ENCODE assay signal across 12 mouse cellular contexts in the genomic region with DNA sequence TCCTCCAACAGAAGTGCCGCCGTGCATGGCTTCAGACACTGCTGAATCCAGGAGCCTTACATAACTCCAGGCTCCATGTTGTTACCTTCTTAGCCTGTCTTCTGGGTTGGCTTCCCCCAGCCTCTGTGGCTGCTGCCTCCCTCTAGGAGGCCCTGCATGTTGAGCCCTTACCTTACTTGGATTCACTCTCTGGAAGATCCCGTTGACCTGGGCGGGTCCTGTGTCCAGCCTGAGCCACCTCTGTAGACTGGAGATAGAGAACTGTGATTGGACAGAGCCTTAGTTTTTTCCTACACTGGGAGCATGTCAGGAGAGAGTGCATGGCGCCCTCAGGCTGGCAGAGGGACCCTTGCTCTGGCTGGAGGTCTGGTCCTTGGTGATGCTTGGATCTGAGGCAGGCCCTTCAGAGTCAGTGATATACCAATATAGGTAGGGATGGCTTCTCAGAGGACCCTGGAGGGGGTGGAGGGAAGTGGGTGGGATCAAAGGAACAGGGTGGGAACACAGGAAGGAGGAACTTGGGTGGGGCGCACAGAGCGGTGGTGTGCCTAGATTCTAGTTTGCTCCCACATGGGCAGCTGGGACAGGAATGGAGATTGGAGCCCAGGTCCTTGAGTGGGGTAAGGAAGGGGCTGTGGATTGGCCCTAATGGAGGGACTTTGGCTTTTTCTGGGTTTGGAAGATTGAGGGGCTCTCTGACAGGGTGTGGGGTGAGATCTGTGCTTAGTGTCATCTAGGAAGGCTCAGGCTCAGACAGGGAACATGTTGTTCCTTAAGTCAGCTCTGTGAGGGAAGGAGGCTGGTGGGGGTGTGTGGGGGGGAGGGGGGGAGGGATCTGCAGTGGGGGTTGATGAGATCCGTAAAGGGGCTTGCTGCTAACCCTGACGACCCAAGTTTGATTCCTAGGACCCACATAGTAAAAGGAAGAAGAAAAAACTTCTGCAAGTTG. TPM values are rescaled to one million over a fixed set of nuclear protein-coding genes. Genes with fewer than 3 reads are reported as not detected.
A peak's percentile ranks its signal among the peaks of the same experiment; 100 is the strongest.
DNase-seq lines count a peak whose midpoint lies in the region; ATAC-seq and TF ChIP-seq lines count a peak whose summit lies in the region.
"Had no signal": no experiment of that assay in that cellular context is flagged by ENCODE, and none has a peak within 500 bp of the region (broad histone marks: within the 10 kb centered on the region; RNA-seq: fewer than 3 reads in every experiment).

No protein-coding gene starts in this region.

- peaks cover 6% of the 10 kb centered on the region for H3K4me1 ChIP-seq in cortical plate, adult 2 months (ENCODE audit: control insufficient read depth, insufficient read depth, low read length)
- peaks cover 37% of the 10 kb centered on the region for H3K4me1 ChIP-seq in heart, postnatal 0 days (ENCODE audit: control insufficient read depth, insufficient read depth)
- H3K4me1 ChIP-seq in forebrain, embryonic 14.5 days (ENCODE audit: control insufficient read depth, insufficient read depth, low read length): no peaks in the 10 kb centered on the region
- H3K4me1 ChIP-seq: midbrain, embryonic 15.5 days had no signal

- no peak for TF ChIP-seq CTCF in layer of hippocampus, adult 2 months (conservative IDR thresholded peaks at IDR 0.05)
- TF ChIP-seq CTCF in cortical plate, adult 2 months (IDR thresholded peaks at IDR 0.05; ENCODE audit: extremely low read depth, insufficient read depth, low read length): no peak
- no peak for TF ChIP-seq CTCF in heart, postnatal 0 days (IDR thresholded peaks at IDR 0.05; ENCODE audit: low read depth)

- H3K36me3 ChIP-seq in heart, postnatal 0 days (replicated peaks; ENCODE audit: control insufficient read depth, insufficient read depth, low read length): no peaks in the 10 kb centered on the region
- H3K36me3 ChIP-seq in forebrain, embryonic 14.5 days (ENCODE audit: control insufficient read depth, insufficient read depth, low read length): no peaks in the 10 kb centered on the region
- H3K36me3 ChIP-seq: midbrain, embryonic 15.5 days had no signal

- 68% methylated on average over 9 of the region's 9 CpGs for WGBS in heart, postnatal 0 days
- WGBS in forebrain, embryonic 14.5 days: 86% methylated on average over 9 of the region's 9 CpGs

- H3K27ac ChIP-seq in layer of hippocampus, adult 2 months: peak overlapping the region; percentile 74; the same call in 1 of the 2 replicates
- 0 out of 2 replicates have a peak overlapping the region, but pooled peaks have one; percentile 10 for H3K27ac ChIP-seq in cortical plate, adult 2 months (ENCODE audit: insufficient read depth, low read length)
- H3K27ac ChIP-seq in heart, postnatal 0 days (ENCODE audit: low read depth): peak overlapping the region; percentile 76
- H3K27ac ChIP-seq in forebrain, embryonic 14.5 days (ENCODE audit: low read depth, low read length): no peak overlapping the region
- H3K27ac ChIP-seq: forebrain, embryonic 13.5 days; midbrain, embryonic 15.5 days had no signal

- H3K27me3 ChIP-seq in heart, postnatal 0 days (ENCODE audit: control insufficient read depth, insufficient read depth, low read length): no peaks in the 10 kb centered on the region
- H3K27me3 ChIP-seq in forebrain, embryonic 14.5 days (replicated peaks; ENCODE audit: control insufficient read depth, insufficient read depth, low read length): no peaks in the 10 kb centered on the region
- H3K27me3 ChIP-seq: forebrain, embryonic 13.5 days; midbrain, embryonic 15.5 days; Patski had no signal

- H3K4me2 ChIP-seq in heart, postnatal 0 days (ENCODE audit: low read depth, low read length): peak overlapping the region; percentile 49; the same call in 1 of the 2 replicates
- no peak overlapping the region for H3K4me2 ChIP-seq in forebrain, embryonic 14.5 days (ENCODE audit: low read length)
- H3K4me2 ChIP-seq: forebrain, embryonic 13.5 days; midbrain, embryonic 15.5 days had no signal

- DNase-seq in layer of hippocampus, adult 2 months (ENCODE audit: low spot score in 2 of 2): no peak
- no peak for DNase-seq in layer of hippocampus, postnatal 36 days
- DNase-seq in heart, postnatal 0 days (ENCODE audit: low spot score): no peak
- DNase-seq in lung, postnatal 10 days: peak; percentile 73
- DNase-seq in cerebellum, postnatal 25 days: no peak
- no peak for DNase-seq in forebrain, embryonic 14.5 days (ENCODE audit: low spot score)
- no peak for DNase-seq in urinary bladder, postnatal 4 days (ENCODE audit: low spot score in 2 of 2)
- DNase-seq: embryo, embryonic 11 days had no signal

- no peak overlapping the region for H3K4me3 ChIP-seq in layer of hippocampus, adult 2 months
- no peak overlapping the region for H3K4me3 ChIP-seq in cortical plate, adult 2 months (ENCODE audit: insufficient read depth, low read length)
- H3K4me3 ChIP-seq in heart, postnatal 0 days (ENCODE audit: low read depth, low read length): peak overlapping the region; percentile 29
- no peak overlapping the region for H3K4me3 ChIP-seq in forebrain, embryonic 14.5 days (ENCODE audit: low read depth, low read length)
- H3K4me3 ChIP-seq: forebrain, embryonic 13.5 days; midbrain, embryonic 15.5 days had no signal

- 0 out of 2 replicates have a peak, but pooled peaks have one; percentile 22 for ATAC-seq in heart, postnatal 0 days (ENCODE audit: insufficient read depth, low read depth)
- no peak for ATAC-seq in forebrain, embryonic 14.5 days
- ATAC-seq: forebrain, embryonic 13.5 days; midbrain, embryonic 15.5 days; Patski had no signal

- H3K9me3 ChIP-seq in heart, postnatal 0 days (replicated peaks; ENCODE audit: control insufficient read depth, low read length): no peaks in the 10 kb centered on the region
- no peaks in the 10 kb centered on the region for H3K9me3 ChIP-seq in forebrain, embryonic 14.5 days (replicated peaks; ENCODE audit: control insufficient read depth, low read length)
- H3K9me3 ChIP-seq: forebrain, embryonic 13.5 days; midbrain, embryonic 15.5 days had no signal

- TF ChIP-seq EP300 in heart, postnatal 0 days (IDR thresholded peaks at IDR 0.05; ENCODE audit: low read depth): no peak

- TF ChIP-seq POLR2A in cortical plate, adult 2 months (IDR thresholded peaks at IDR 0.05; ENCODE audit: extremely low read depth, insufficient read depth, low read length): no peak

- H3K9ac ChIP-seq in heart, postnatal 0 days (replicated peaks; ENCODE audit: low read depth, low read length): peak overlapping the region; percentile 20; the same call in 1 of the 2 replicates
- no peak overlapping the region for H3K9ac ChIP-seq in forebrain, embryonic 14.5 days (ENCODE audit: low read length)
- H3K9ac ChIP-seq: forebrain, embryonic 13.5 days; midbrain, embryonic 15.5 days had no signal

RNA-seq across cellular contexts. Expression of a gene that starts 12.0 kb away (rescaled TPM):
- total RNA-seq in layer of hippocampus, adult 2 months (2021): 10 to 100 TPM; 45.3 to 45.4 TPM
- 10 to 100 TPM; 37.1 to 43.4 TPM for total RNA-seq in layer of hippocampus, postnatal 36 days (2021)
- polyA plus RNA-seq in cortical plate, adult 2 months (2012; rRNA removed): 31.4 and 35.4 TPM in 2 replicates
- total RNA-seq in heart, postnatal 0 days (2014; rRNA removed; ENCODE audit: low replicate concordance): 86.1 and 96.0 TPM in 2 replicates
- 42.9 and 43.8 TPM in 2 replicates for polyA plus RNA-seq in heart, postnatal 0 days (2015; fragmentation: Nextera tagmentation; extraction: Ambion mirVana)
- polyA plus RNA-seq in forebrain, embryonic 14.5 days (2014; fragmentation: Nextera tagmentation; extraction: Ambion mirVana): 29.5 and 30.6 TPM in 2 replicates

RNA-seq across cellular contexts. Expression of a gene that starts 32.9 kb away (rescaled TPM):
- total RNA-seq in layer of hippocampus, adult 2 months (2021): 1 to 10 TPM; 6.4 to 7.8 TPM
- total RNA-seq in layer of hippocampus, postnatal 36 days (2021): 1 to 10 TPM; 4.9 to 6.6 TPM
- polyA plus RNA-seq in cortical plate, adult 2 months (2012; rRNA removed): 7.5 and 8.2 TPM in 2 replicates
- not detected in 2 replicates for total RNA-seq in heart, postnatal 0 days (2014; rRNA removed; ENCODE audit: low replicate concordance)
- 0.26 and 0.54 TPM in 2 replicates for polyA plus RNA-seq in heart, postnatal 0 days (2015; fragmentation: Nextera tagmentation; extraction: Ambion mirVana)
- 2.5 and 4.6 TPM in 2 replicates for polyA plus RNA-seq in forebrain, embryonic 14.5 days (2014; fragmentation: Nextera tagmentation; extraction: Ambion mirVana)
- polyA plus RNA-seq: Patski had no signal

RNA-seq across cellular contexts. Expression of a gene that starts 36.1 kb away (rescaled TPM):
- 1 to 10 TPM; 1.0 to 1.5 TPM for total RNA-seq in layer of hippocampus, adult 2 months (2021)
- total RNA-seq in layer of hippocampus, postnatal 36 days (2021): under 1 TPM in 1 of 2 experiments, not detected in 1; 0.97 TPM
- 1.7 and 2.2 TPM in 2 replicates for polyA plus RNA-seq in cortical plate, adult 2 months (2012; rRNA removed)
- total RNA-seq in heart, postnatal 0 days (2014; rRNA removed; ENCODE audit: low replicate concordance): 0.39 and 1.6 TPM in 2 replicates
- 3.7 and 4.1 TPM in 2 replicates for polyA plus RNA-seq in heart, postnatal 0 days (2015; fragmentation: Nextera tagmentation; extraction: Ambion mirVana)
- polyA plus RNA-seq in forebrain, embryonic 14.5 days (2014; fragmentation: Nextera tagmentation; extraction: Ambion mirVana): 1.4 and 2.2 TPM in 2 replicates
- polyA plus RNA-seq: Patski had no signal

RNA-seq across cellular contexts. Expression of a gene that starts 37.7 kb away (rescaled TPM):
- total RNA-seq in layer of hippocampus, adult 2 months (2021): 10 to 100 TPM; 40.6 to 40.8 TPM
- 10 to 100 TPM; 40.8 to 42.2 TPM for total RNA-seq in layer of hippocampus, postnatal 36 days (2021)
- 39.4 and 42.3 TPM in 2 replicates for polyA plus RNA-seq in cortical plate, adult 2 months (2012; rRNA removed)
- 6.5 and 11.4 TPM in 2 replicates for total RNA-seq in heart, postnatal 0 days (2014; rRNA removed; ENCODE audit: low replicate concordance)
- polyA plus RNA-seq in heart, postnatal 0 days (2015; fragmentation: Nextera tagmentation; extraction: Ambion mirVana): 11.7 TPM in 2 replicates
- 19.0 and 25.2 TPM in 2 replicates for polyA plus RNA-seq in forebrain, embryonic 14.5 days (2014; fragmentation: Nextera tagmentation; extraction: Ambion mirVana)

RNA-seq across cellular contexts. Expression of a gene that starts 54.4 kb away (rescaled TPM):
- total RNA-seq in layer of hippocampus, adult 2 months (2021): 10 to 100 TPM; 21.4 to 30.4 TPM
- total RNA-seq in layer of hippocampus, postnatal 36 days (2021): 10 to 100 TPM; 21.9 to 24.8 TPM
- polyA plus RNA-seq in cortical plate, adult 2 months (2012; rRNA removed): 61.9 and 64.7 TPM in 2 replicates
- 57.9 and 65.2 TPM in 2 replicates for total RNA-seq in heart, postnatal 0 days (2014; rRNA removed; ENCODE audit: low replicate concordance)
- 14.1 and 18.2 TPM in 2 replicates for polyA plus RNA-seq in heart, postnatal 0 days (2015; fragmentation: Nextera tagmentation; extraction: Ambion mirVana)
- 49.1 and 58.8 TPM in 2 replicates for polyA plus RNA-seq in forebrain, embryonic 14.5 days (2014; fragmentation: Nextera tagmentation; extraction: Ambion mirVana)
